Mouse (Mus musculus): Measurements from ENCODE around the gene Gja1.
"Not testable (repeated sequence)": the region's sequence is repeated elsewhere in the genome, so short reads cannot be mapped to it uniquely, and the experiment has no call there.

- not testable (repeated sequence) for TF ChIP-seq CTCF (IDR thresholded peaks at IDR 0.05; ENCODE audit: control insufficient read depth, insufficient read depth, insufficient read length); MAX (IDR thresholded peaks at IDR 0.05); CEBPB (IDR thresholded peaks at IDR 0.05; ENCODE audit: low read depth)
Measured at GRCm38 (mm10) chr10:56393815-56394417, 16.8 kb downstream of the Gja1 start.
